Mouse (Mus musculus) olfactory bulb, adult 2 months (tissue): ENCODE data around the gene Cenpj.

Source experiments
- CTCF ChIP-seq: fragments of 200-500 bp; IDR thresholded peaks from 2 replicates; pipeline ENCODE4 v1.5.1; 2012; ENCODE audit warnings: low read depth, mild to moderate bottlenecking, low read length, moderate library complexity; ENCODE audit not compliant: insufficient read depth
- POLR2A ChIP-seq: fragments of 200-500 bp; IDR thresholded peaks from 2 replicates; pipeline ENCODE4 v1.6.1; 2012; ENCODE audit warnings: mild to moderate bottlenecking, low read depth, low read length, moderate library complexity; ENCODE audit not compliant: insufficient read depth

GRCm38 (mm10) chr14:56581117-56581516 is 5.9 kb upstream of the Cenpj start:
- TF ChIP-seq POLR2A (no peak), CTCF (no peak)
